Mouse (Mus musculus): ENCODE measurements around the gene Kctd21. TPM values are rescaled to one million over a fixed set of nuclear protein-coding genes. Genes with fewer than 3 reads are reported as not detected.

The Kctd21 gene
- polyA plus RNA-seq, 1 experiment from 2014 or later = 4.2 TPM

- H3K4me3 ChIP-seq (replicated peaks) = no peak overlapping the region
- no peaks in the 10 kb centered on the region for H3K9me3 ChIP-seq
- H3K36me3 ChIP-seq = no peaks in the 10 kb centered on the region
- H3K4me2 ChIP-seq = no peak overlapping the region
- peaks cover 5% of the 10 kb centered on the region; the same call in 1 of the 2 replicates for H3K4me1 ChIP-seq
- no peak overlapping the region for H3K9ac ChIP-seq
- H3K27ac ChIP-seq = no peak overlapping the region
- no peak for ATAC-seq (ENCODE audit: insufficient read depth, low FRiP score, low read depth)
- 84% methylated on average over 11 of the region's 11 CpGs for WGBS
- H3K27me3 ChIP-seq (replicated peaks) = no peaks in the 10 kb centered on the region
These were observed 19.8 kb downstream of the Kctd21 start for GRCm38 (mm10) chr7:97351792-97352513.

- no peaks in the 10 kb centered on the region for H3K27me3 ChIP-seq (replicated peaks)
- no peak overlapping the region for H3K27ac ChIP-seq
- peaks cover 5% of the 10 kb centered on the region; the same call in 1 of the 2 replicates for H3K4me1 ChIP-seq
- no peak overlapping the region for H3K4me3 ChIP-seq (replicated peaks)
- no peak overlapping the region for H3K4me2 ChIP-seq
- ATAC-seq (ENCODE audit: insufficient read depth, low FRiP score, low read depth) = no peak
- H3K36me3 ChIP-seq = no peaks in the 10 kb centered on the region
- WGBS = 78% methylated on average over 6 of the region's 6 CpGs
- no peaks in the 10 kb centered on the region for H3K9me3 ChIP-seq
- H3K9ac ChIP-seq = no peak overlapping the region
These were observed 21.2 kb downstream of the Kctd21 start for GRCm38 (mm10) chr7:97353356-97353755.

- H3K4me2 ChIP-seq = no peak overlapping the region
- no peak overlapping the region for H3K4me3 ChIP-seq (replicated peaks)
- H3K4me1 ChIP-seq = peaks cover 5% of the 10 kb centered on the region; the same call in 1 of the 2 replicates
- H3K9ac ChIP-seq = no peak overlapping the region
- H3K27me3 ChIP-seq (replicated peaks) = no peaks in the 10 kb centered on the region
- 39% methylated on average over 13 of the region's 13 CpGs for WGBS
- H3K36me3 ChIP-seq = no peaks in the 10 kb centered on the region
- H3K9me3 ChIP-seq = no peaks in the 10 kb centered on the region
- 0 out of 2 replicates have a peak overlapping the region, but pooled peaks have one; percentile 21 for H3K27ac ChIP-seq
- peak; percentile 6; the same call in 1 of the 2 replicates for ATAC-seq (ENCODE audit: insufficient read depth, low FRiP score, low read depth)
These were observed 23.1 kb downstream of the Kctd21 start for GRCm38 (mm10) chr7:97355068-97355841.

GRCm38 (mm10) chr7:97356253-97356652, 24.1 kb downstream of the Kctd21 start:
- Histone ChIP-seq H3K4me1 (peaks cover 5% of the 10 kb centered on the region; the same call in 1 of the 2 replicates), H3K27me3 (replicated peaks) (no peaks in the 10 kb centered on the region), H3K27ac (no peak overlapping the region), H3K36me3 (no peaks in the 10 kb centered on the region), H3K9ac (no peak overlapping the region), H3K4me3 (replicated peaks) (no peak overlapping the region), H3K9me3 (no peaks in the 10 kb centered on the region), H3K4me2 (no peak overlapping the region)
- WGBS = 52% methylated on average over 5 of the region's 5 CpGs
- no peak for ATAC-seq (ENCODE audit: insufficient read depth, low FRiP score, low read depth)

- Histone ChIP-seq H3K9me3 (no peaks in the 10 kb centered on the region), H3K27ac (no peak overlapping the region), H3K4me3 (replicated peaks) (no peak overlapping the region), H3K4me2 (no peak overlapping the region), H3K36me3 (no peaks in the 10 kb centered on the region), H3K27me3 (replicated peaks) (no peaks in the 10 kb centered on the region), H3K4me1 (peaks cover 5% of the 10 kb centered on the region; the same call in 1 of the 2 replicates), H3K9ac (no peak overlapping the region)
- 64% methylated on average over 5 of the region's 5 CpGs for WGBS
- ATAC-seq (ENCODE audit: insufficient read depth, low FRiP score, low read depth) = no peak
These were observed 24.7 kb downstream of the Kctd21 start for GRCm38 (mm10) chr7:97356875-97357276.

GRCm38 (mm10) chr7:97357840-97358239, 25.7 kb downstream of the Kctd21 start:
- H3K4me1 ChIP-seq = peaks cover 5% of the 10 kb centered on the region; the same call in 1 of the 2 replicates

GRCm38 (mm10) chr7:97358347-97358746, 26.2 kb downstream of the Kctd21 start:
- no peak overlapping the region for H3K27ac ChIP-seq
- peaks cover 5% of the 10 kb centered on the region; the same call in 1 of the 2 replicates for H3K4me1 ChIP-seq
- H3K9ac ChIP-seq = no peak overlapping the region
- H3K4me2 ChIP-seq = no peak overlapping the region
- no peak for ATAC-seq (ENCODE audit: insufficient read depth, low FRiP score, low read depth)
- H3K4me3 ChIP-seq (replicated peaks) = no peak overlapping the region
- 76% methylated on average over 4 of the region's 4 CpGs for WGBS
- no peaks in the 10 kb centered on the region for H3K9me3 ChIP-seq
- H3K27me3 ChIP-seq (replicated peaks) = no peaks in the 10 kb centered on the region
- H3K36me3 ChIP-seq = no peaks in the 10 kb centered on the region

More at GRCm38 (mm10) chr7:97357840-97358239, 25.7 kb downstream of the Kctd21 start:
- Histone ChIP-seq H3K27me3 (replicated peaks) (no peaks in the 10 kb centered on the region), H3K9me3 (no peaks in the 10 kb centered on the region), H3K4me2 (no peak overlapping the region), H3K36me3 (no peaks in the 10 kb centered on the region), H3K27ac (no peak overlapping the region), H3K9ac (no peak overlapping the region), H3K4me3 (replicated peaks) (no peak overlapping the region)
- WGBS = 65% methylated on average over 3 of the region's 3 CpGs
- ATAC-seq (ENCODE audit: insufficient read depth, low FRiP score, low read depth) = no peak

GRCm38 (mm10) chr7:97360166-97360565, 28.0 kb downstream of the Kctd21 start:
- no peak for ATAC-seq (ENCODE audit: insufficient read depth, low FRiP score, low read depth)
- no peak overlapping the region for H3K4me2 ChIP-seq
- no peaks in the 10 kb centered on the region for H3K9me3 ChIP-seq
- peaks cover 5% of the 10 kb centered on the region; the same call in 1 of the 2 replicates for H3K4me1 ChIP-seq
- H3K9ac ChIP-seq = no peak overlapping the region
- no peak overlapping the region for H3K27ac ChIP-seq
- H3K4me3 ChIP-seq (replicated peaks) = no peak overlapping the region
- H3K36me3 ChIP-seq = no peaks in the 10 kb centered on the region
- no peaks in the 10 kb centered on the region for H3K27me3 ChIP-seq (replicated peaks)
- WGBS = 74% methylated on average over 5 of the region's 5 CpGs

- Histone ChIP-seq H3K36me3 (no peaks in the 10 kb centered on the region), H3K9ac (no peak overlapping the region), H3K4me1 (no peaks in the 10 kb centered on the region), H3K4me3 (replicated peaks) (no peak overlapping the region), H3K4me2 (no peak overlapping the region), H3K27me3 (replicated peaks) (no peaks in the 10 kb centered on the region), H3K27ac (no peak overlapping the region), H3K9me3 (no peaks in the 10 kb centered on the region)
- WGBS = 51% methylated on average over 3 of the region's 3 CpGs
- ATAC-seq (ENCODE audit: insufficient read depth, low FRiP score, low read depth) = no peak
These were observed 28.8 kb downstream of the Kctd21 start for GRCm38 (mm10) chr7:97360955-97361354.

- H3K9me3 ChIP-seq = no peaks in the 10 kb centered on the region
- no peak overlapping the region for H3K4me3 ChIP-seq (replicated peaks)
- 24% methylated on average over 4 of the region's 4 CpGs for WGBS
- no peak for ATAC-seq (ENCODE audit: insufficient read depth, low FRiP score, low read depth)
- H3K27ac ChIP-seq = no peak overlapping the region
- no peaks in the 10 kb centered on the region for H3K36me3 ChIP-seq
- H3K27me3 ChIP-seq (replicated peaks) = no peaks in the 10 kb centered on the region
- no peak overlapping the region for H3K9ac ChIP-seq
- no peaks in the 10 kb centered on the region for H3K4me1 ChIP-seq
- H3K4me2 ChIP-seq = no peak overlapping the region
These were observed 29.3 kb downstream of the Kctd21 start for GRCm38 (mm10) chr7:97361467-97361866.

GRCm38 (mm10) chr7:97365887-97366286, 33.8 kb downstream of the Kctd21 start:
- Histone ChIP-seq H3K9ac (no peak overlapping the region), H3K9me3 (no peaks in the 10 kb centered on the region), H3K27me3 (replicated peaks) (no peaks in the 10 kb centered on the region), H3K4me3 (replicated peaks) (no peak overlapping the region), H3K4me1 (no peaks in the 10 kb centered on the region; the same call in 1 of the 2 replicates), H3K27ac (no peak overlapping the region), H3K4me2 (no peak overlapping the region), H3K36me3 (no peaks in the 10 kb centered on the region)
- no peak for ATAC-seq (ENCODE audit: insufficient read depth, low FRiP score, low read depth)
- WGBS = 63% methylated on average over 1 of the region's 1 CpGs

- Histone ChIP-seq H3K27ac (no peak overlapping the region), H3K4me2 (no peak overlapping the region), H3K9ac (no peak overlapping the region), H3K36me3 (peaks cover 34% of the 10 kb centered on the region), H3K4me1 (no peaks in the 10 kb centered on the region; the same call in 1 of the 2 replicates), H3K27me3 (replicated peaks) (no peaks in the 10 kb centered on the region), H3K4me3 (replicated peaks) (no peak overlapping the region), H3K9me3 (no peaks in the 10 kb centered on the region)
- no peak for ATAC-seq (ENCODE audit: insufficient read depth, low FRiP score, low read depth)
- 94% methylated on average over 9 of the region's 9 CpGs for WGBS
These were observed 43.0 kb downstream of the Kctd21 start for GRCm38 (mm10) chr7:97375101-97375500.

All from stomach, embryonic 15.5 days (tissue).